8 mouse cellular contexts compared by ENCODE assay signal in genomic region chr5:99422856-99423255, GRCm38 (mm10).
"Had no signal": no experiment of that assay in that cellular context is flagged by ENCODE, and none has a peak within 500 bp of the region (broad histone marks: within the 10 kb centered on the region; RNA-seq: fewer than 3 reads in every experiment).

No protein-coding gene starts in this region.

- DNase-seq: liver, postnatal 0 days; lung, adult 2 months; lung, postnatal 36 days; midbrain, embryonic 14.5 days; right cerebral cortex, postnatal 14 days; thymus, adult 2 months; thymus, postnatal 25 days; thymus, postnatal 4 days had no signal
